Mouse (Mus musculus) urinary bladder, postnatal 36 days (tissue): Measurements from ENCODE around the gene Tspan18.

Experiments
- DNase-seq, 2 experiments: peaks; one replicate each; pipeline ENCODE4 v3.0.0; 2022; ENCODE audit warnings: low spot score in 2 of 2, mixed read lengths in 1 of 2

Tspan18 gene

GRCm38 (mm10) chr2:93187323-93187996 is 146.8 kb downstream of the Tspan18 start, which contains the start of gene Trp53i11:
Trp53i11 (plus strand) TSS chr2:93187548.
- peak; percentile 81 to 87 for DNase-seq

GRCm38 (mm10) chr2:93182859-93183258 is 151.4 kb downstream of the Tspan18 start:
- no peak for DNase-seq

GRCm38 (mm10) chr2:93180077-93180844 is 154.0 kb downstream of the Tspan18 start:
- DNase-seq, result no peak

GRCm38 (mm10) chr2:93179603-93180002 is 154.7 kb downstream of the Tspan18 start:
- no peak for DNase-seq

- DNase-seq, result no peak
Measured at GRCm38 (mm10) chr2:93178313-93178677, 156.0 kb downstream of the Tspan18 start.

- no peak for DNase-seq
Measured at GRCm38 (mm10) chr2:93177668-93178312, 156.5 kb downstream of the Tspan18 start.

- DNase-seq, result no peak
Measured at GRCm38 (mm10) chr2:93176871-93177667, 157.2 kb downstream of the Tspan18 start.

- DNase-seq, result no peak
Measured at GRCm38 (mm10) chr2:93176193-93176798, 158.0 kb downstream of the Tspan18 start.

DNA sequence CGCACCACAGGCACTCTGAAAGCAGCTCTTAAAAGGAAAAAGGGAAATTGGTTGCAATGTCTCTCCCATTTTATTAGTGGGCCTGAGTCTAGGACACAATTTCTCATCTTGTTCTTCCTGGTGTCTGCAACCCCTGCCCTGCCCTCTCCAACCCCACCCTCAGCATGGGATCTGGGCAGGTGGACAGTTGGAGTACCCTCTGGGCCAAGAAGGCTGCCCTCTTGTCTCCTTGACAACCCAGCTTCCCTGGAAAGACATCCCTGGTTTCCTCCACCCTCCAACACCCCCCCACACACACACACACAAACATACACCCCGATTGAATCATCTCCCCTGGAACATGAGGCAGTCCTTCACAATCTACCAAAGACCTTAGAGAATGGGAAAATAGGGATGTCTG is 158.6 kb downstream of the Tspan18 start:
- no peak for DNase-seq

GRCm38 (mm10) chr2:93175278-93175677 is 159.0 kb downstream of the Tspan18 start:
- DNase-seq, result no peak

GRCm38 (mm10) chr2:93174159-93174558 is 160.1 kb downstream of the Tspan18 start:
- DNase-seq, result no peak

DNA sequence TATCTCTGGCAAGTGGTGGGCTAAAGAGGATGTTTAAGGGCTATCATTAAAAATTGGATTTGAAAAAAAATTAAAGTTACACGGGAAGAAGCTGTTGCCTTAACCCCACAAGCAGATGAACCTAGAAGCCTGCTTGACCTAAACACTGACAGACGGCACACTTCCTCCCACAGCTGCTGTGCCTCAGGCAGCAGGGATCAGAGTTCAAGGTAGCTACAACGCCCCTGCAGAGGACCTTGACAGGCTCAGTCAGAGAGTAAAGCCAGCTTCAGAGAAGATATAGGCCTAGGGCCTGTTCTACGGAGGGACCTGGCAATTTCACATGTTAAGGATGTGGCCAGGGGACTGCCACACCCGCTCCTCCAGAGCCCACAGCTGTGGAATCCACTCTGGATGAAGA is 161.8 kb downstream of the Tspan18 start:
- DNase-seq, result no peak

GRCm38 (mm10) chr2:93171929-93172328 is 162.4 kb downstream of the Tspan18 start:
- DNase-seq, result no peak

GRCm38 (mm10) chr2:93170845-93171200 is 163.5 kb downstream of the Tspan18 start:
- no peak for DNase-seq

- DNase-seq, result no peak
Measured at GRCm38 (mm10) chr2:93170156-93170844, 164.0 kb downstream of the Tspan18 start.

- no peak for DNase-seq
Measured at GRCm38 (mm10) chr2:93166734-93167406, 167.4 kb downstream of the Tspan18 start.

DNA sequence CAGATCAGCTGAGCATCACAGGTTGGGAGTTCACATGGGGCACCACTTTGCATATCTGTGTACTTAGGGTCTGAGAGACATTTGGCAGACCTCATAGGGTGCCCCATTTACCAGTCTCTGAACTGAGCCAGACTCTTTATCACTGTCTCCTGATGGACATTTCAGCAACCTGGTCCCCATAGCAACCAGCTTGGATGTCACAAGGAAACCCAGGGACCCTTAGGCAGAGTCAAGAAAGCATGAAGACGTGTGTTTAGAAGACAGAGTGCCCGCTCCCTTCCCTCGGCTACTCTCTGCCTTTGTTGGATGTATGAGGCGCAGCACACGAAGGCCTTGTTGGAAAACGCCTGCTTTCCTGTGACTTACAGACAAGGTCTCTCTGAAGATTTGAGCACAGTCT is 168.0 kb downstream of the Tspan18 start:
- DNase-seq, result no peak

DNA sequence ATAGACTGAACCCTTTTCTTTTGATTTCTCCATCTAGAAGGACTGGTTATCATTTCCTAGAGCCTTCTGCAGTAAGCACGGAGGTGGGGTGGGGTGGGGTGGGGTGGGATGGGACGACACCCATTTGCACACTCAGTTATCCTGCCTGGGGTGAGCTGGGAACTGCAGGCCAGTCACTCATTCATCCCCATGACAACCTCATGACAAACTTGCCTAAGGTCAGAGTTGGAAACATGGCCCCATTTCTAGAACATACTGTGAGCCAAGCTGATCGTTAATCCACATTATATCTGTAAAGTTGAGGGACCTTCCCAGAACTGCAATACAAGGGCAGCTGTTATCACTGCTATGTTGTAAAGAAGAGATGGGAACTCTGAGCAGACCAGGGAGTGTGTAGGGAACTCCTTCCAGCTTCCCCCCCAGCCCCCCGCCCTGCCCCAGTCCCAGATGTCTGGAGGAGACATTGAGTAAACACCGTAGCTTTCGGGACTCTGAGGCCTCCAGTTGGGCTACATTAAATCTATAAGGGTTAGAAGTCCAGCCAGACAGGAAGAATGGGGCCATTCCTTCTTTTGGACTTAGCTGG is 170.5 kb downstream of the Tspan18 start:
- DNase-seq, result no peak

GRCm38 (mm10) chr2:93163317-93163716 is 171.0 kb downstream of the Tspan18 start:
- DNase-seq, result no peak

DNA sequence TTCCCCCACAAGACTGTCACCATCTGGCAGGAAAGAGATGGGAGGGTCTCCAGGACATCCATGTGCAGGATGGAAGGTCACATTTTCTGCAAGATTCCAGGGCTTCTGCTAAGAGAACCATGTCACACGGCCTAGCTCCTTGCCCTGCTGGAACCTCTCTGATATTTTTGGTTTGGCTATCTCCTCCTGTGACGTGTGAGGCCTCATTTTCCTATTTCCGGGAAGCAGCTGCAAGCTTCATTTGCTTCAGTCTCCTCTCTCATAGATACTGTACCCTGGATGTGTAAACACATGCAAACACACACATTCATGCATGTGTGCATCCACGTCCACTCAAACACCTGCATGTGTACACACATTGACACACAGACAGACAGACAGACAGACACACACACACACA is 171.5 kb downstream of the Tspan18 start:
- no peak for DNase-seq
